Mouse (Mus musculus): ENCODE measurements around the gene Ibtk.
"Not testable (repeated sequence)": the region's sequence is repeated elsewhere in the genome, so short reads cannot be mapped to it uniquely, and the experiment has no call there.

Ibtk gene

DNA sequence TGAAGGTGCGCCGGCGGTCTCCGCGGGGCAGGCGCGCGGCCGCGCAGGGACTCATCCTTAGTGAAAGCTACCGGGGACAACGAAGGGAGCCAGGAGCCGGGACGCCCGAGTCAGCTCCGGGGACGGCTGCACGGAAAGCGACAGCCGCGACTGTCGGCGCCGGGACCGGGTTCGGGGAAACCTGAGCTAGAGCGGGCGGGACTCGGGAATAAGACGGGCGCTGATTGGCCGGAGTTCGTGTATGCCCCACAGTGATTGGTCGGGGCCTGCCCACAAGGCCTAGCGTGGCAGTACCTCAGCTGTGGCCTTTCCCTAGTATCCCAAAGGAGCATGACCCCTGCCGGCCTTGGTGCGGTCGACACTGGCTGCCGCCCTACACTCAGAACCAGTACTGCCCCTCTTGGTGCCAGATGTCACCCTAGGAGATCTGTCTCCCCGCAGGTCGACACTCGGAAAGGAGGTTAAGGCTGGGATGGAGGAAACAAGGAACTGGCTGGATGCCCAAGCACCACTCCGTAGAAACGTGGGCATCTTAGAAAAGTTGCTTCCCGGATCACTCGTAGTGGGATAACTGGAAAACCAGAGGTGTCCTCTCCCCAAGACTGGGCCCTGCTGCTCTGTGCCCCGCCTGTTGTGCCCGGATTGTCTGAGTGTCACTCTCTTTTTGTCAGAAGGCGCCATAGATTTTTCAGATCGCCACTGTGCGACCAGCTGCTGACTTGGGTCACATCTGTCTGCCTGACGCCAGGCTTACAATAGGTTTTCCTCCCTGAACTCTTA is at the start of gene Ibtk:
Gene Ibtk, minus strand, starts transcription at position 193 of the 780 bp plus-strand sequence.
- peak; percentile 98 for DNase-seq (ENCODE audit: low spot score)

DNA sequence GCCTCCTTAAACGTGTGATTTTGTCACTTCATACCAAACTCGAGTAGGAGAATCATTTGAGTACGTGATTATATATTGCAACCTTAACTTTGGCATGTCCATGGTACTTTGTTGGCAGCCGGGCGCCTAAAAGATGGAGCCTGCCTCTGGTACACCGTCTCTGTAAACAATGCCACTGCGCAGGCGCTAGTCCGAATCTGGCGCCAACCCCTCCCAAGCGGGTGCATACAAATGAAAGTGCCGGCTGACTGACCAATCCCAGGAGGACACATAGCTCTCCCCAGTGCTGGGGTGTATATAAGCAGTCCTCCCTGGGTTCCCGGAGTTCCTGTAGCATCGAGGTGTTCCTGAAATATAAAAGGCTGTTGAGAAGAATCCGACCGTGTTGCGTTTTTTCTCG is 42.4 kb upstream of the Ibtk start:
- not testable (repeated sequence) for DNase-seq (ENCODE audit: low spot score)

DNA sequence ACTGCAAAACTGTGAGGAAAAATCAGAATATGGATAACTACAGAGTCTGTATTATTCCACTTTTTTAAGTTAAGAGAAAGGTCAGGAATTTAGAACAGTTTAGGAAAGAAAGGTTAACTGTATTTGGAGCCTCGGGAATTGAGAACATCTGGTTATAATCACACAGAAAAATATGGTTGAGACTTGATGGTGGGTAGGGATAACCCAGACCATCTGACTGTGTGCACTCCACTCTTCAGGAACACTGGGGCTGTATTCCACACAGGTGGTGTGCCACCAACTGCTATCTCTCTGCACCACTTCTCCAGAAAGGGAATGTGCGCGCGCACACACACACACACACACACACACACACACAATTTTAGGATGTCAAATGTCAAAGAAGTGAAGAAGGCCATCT is 31.1 kb upstream of the Ibtk start:
- DNase-seq (ENCODE audit: low spot score): no peak

DNA sequence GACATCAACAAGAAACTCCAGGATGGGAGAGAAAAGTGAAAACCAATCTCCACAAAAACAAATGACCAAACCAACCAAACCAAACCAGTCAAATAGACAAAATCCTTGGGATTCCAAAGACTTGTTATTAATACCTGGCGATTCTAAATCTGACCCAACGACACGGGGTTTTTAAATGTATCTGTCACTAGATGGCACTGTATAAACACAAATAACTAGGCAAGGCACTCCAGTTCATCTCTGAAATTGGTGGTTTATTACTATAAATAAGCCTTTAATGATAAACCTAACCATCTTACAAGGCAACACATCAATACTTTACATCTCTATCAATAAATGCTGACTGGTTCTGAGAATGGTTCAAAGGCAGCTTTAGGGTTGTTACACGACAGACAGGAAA is 30.3 kb upstream of the Ibtk start:
- DNase-seq (ENCODE audit: low spot score): peak; percentile 81

DNA sequence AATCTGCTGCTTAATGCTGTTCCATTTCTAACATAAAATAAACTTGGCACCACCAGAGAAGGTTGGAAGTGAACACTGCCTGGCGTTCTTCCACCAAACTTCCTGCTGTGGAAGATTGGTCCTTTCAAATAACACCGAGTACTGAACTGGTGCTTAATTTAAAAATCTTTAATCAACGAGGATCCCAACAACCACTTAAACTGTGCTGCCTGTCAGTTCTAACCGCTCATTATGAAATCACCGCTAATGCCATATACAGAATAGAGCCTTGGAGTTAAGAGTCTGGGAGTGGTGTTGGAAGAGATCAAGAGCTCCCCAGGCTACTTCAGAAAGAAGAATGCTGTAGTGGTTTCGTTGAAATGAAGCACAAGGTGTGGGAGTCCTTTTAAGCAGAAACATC is 28.4 kb upstream of the Ibtk start:
- DNase-seq (ENCODE audit: low spot score): no peak

DNA sequence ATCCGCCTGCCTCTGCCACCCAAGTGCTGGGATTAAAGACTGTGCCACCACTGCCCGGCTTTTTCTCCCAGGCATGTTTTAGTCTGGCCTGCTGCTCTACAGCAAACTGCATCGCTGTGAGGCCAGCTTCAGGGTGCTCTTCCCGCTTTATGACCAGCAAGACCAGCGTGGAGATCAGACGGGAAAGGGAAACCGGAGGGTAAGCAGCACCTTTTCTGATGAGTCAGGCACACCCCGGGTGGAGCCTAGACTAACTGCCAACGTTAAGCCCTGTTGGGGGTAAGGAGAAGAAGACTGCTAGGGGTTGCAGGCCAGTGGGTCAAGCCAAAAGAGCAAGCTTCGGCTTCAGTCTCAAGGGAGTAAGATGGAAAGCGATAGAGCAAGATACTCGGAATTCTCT is 23.1 kb upstream of the Ibtk start:
- DNase-seq (ENCODE audit: low spot score): no peak

DNA sequence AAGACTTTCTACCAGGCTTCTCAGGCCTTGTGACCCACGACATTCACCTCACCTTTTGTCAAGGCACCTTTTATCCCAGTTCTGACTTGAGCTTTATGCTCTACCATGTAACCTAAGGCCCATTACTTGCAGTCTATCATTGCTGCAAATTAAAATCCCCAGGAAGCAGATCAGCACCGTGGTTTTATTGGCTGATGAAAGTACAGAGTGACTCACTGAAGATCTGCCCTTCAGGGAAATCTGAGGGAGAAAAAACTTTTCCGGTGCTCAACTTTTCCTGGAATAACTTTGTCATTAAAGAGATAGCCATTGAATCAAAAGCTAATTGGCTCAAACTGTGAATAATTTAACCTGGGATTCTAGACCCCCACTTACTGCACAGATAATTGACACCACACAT is 22.3 kb upstream of the Ibtk start:
- DNase-seq (ENCODE audit: low spot score): no peak

DNA sequence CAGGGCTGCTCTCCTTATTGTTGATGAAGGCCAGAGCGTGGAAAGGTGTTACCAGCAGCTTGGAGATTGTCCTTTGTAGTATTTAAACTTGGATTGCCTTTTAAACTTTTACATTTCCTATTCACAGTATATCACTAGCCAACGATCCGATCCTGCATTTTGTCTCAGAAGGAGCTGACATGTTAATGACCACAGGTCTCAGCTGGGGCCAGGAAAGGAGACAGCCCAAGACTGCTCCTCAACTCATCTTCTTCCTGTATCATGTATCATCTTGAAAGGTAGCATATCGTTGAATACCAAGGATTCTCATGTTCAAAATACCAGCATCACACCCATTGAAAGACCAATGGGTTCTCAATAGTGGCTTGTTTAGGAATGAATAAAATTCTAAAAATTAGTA is 21.2 kb upstream of the Ibtk start:
- DNase-seq (ENCODE audit: low spot score): no peak

DNA sequence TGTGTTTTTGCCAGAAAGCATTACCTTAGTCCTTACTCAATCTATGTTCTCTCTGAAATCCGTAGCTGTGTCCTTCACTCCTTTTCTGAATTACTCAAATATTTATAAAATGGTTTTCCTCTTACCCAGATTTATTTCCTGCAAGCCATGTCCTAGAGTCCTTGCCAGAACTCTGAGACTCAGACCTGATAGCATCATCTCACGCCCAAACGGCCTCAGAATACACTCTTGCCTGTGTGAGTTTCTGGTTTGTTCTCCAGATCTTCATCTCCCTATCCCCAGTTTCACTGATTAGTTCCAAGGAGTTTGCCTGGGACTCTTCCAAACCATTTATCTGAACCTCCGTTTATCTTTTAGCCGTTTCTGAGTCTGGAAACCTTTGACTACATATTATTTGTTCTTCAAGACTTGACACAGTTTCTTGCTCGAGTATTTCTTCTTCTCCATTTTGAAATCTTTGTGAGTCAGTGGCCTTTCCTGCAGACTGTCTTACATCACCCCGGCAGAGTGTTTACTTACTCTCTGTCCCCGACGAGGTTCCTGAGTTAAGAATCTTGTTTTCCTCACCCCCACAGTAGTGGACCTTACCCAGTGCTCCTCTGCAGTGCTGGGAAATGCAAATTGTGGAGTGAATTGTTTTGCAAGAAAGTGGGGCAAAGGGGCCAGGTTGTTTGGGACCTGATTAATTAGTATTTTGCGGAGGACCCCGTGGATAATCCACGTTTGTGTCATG is 20.1 kb upstream of the Ibtk start:
- no peak for DNase-seq (ENCODE audit: low spot score)

DNA sequence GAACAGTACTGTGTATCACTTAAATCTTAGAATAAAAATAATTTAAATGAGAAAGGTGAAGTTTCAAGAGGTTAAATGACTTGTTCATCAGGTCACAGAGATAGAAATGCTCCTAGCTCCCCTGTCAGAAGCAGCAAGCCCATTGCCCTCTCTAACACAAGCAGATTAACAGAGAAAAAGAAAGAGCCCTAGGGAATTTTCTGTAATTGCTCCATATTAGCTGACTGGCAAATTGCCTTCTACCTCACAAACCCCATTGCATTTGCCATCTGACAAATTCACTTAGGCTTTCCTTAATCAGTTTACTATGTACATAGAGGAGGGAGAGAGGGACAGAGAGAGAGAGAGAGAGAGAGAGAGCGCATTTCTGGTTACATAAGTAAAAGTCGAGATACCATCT is 18.1 kb upstream of the Ibtk start:
- DNase-seq (ENCODE audit: low spot score): no peak

DNA sequence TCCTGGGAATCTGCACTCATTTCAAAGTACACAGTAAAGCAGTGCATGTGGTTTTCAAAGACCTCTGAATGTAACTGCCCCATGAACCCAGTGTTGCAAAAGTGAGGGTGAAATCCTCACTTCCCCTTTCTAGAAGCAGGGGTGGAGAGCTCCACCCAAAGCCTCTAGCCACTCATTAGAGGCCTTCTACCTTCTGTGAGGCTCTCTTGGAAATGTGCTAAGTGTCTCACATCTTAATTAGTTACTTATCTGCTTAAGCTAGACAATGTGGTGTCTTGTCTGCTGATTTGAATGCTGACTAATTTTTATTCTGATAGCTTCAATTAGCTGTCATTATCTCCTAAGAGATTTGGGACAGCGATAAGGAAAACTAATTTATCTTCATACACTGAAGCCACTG is 13.3 kb upstream of the Ibtk start:
- no peak for DNase-seq (ENCODE audit: low spot score)

DNA sequence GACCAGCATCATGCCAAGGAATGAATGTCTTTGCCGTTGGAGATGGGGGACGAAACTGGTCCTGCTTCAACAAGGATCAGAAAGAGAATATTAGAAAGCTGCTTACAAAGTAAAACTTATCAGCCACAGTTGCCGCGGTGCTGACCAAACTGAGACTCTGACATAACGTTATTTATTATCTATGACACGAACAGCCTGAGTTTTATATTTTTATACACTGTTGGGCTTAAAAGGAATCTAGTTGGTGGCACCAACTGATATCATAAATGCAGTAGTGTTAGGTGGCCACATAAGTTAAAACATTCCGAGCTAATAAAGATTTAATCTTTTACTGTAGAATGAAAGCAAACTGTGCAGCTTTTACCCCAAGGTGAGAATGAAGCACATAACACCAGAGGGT is 1.7 kb upstream of the Ibtk start:
- no peak for DNase-seq (ENCODE audit: low spot score)

DNA sequence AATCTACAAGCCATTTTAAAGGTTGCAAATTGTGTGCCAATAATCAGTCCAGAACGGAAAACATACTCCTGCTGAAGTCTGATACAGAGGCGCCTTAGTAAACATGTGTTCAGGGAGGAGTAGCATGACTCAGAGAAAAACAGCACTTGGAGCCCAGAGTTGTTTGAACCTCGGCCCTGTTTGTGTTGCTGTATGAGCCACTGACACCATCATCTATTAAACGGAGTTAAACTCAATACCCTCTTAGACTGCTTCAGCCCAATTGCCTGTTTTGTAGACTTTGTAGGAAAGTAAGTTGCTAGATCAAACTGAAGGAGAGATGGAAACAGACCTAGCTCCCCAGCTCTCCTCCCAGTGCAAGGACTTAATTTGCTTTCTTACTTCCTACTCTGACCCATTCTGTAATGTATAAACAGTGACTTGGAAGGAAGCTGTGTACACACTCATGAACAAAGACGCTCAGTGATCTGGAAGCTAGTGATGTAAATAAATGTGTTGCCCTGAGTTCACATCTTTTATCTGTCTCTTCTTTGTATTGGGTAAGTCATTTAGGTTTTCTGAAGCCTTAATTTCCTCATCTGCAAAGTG is 882 bp upstream of the Ibtk start:
- no peak for DNase-seq (ENCODE audit: low spot score)

DNA sequence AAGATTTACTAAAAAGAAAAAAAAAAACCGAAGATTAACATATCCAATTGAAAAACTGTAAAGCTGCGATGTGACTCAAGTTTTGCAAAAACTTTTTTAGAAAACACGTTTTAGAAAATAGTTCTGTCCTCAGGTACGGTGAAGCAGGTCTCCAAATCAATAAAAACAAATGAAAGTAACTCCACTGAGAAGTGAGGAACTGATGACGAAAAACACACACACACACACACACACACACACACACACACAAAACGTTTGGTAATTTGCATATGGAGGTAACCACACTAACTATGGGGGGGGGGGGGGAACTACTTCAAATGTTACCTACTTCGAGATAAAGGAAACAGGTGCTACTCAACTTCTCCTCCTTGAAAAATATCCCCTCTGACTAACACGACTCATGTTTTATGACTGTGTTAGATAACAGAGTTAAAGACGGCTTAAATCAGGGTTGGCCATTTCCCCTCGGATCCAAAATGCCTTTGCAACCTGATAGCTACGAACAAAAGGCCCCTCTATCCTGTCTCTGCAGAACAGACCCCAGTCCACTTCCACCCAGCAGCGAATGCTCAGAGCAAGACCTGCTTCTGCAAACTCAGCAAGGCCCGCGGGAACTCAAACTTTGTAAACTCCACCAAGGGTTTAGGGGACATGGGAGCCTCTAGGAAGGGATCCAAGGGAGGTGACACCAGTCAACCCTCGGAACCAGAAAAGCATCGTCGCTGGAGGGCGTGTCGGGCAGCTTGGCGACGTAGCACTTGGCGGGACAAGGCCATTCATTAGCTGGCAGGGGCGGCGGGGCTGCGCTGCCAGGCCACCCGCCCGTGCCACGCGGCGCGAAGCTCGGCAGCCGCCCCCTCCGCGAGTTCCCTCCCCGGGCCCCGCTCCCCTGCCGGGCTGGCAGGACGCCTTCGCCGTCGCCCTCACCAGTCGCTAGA is 661 bp downstream of the Ibtk start:
- DNase-seq (ENCODE audit: low spot score): peak; percentile 80

DNA sequence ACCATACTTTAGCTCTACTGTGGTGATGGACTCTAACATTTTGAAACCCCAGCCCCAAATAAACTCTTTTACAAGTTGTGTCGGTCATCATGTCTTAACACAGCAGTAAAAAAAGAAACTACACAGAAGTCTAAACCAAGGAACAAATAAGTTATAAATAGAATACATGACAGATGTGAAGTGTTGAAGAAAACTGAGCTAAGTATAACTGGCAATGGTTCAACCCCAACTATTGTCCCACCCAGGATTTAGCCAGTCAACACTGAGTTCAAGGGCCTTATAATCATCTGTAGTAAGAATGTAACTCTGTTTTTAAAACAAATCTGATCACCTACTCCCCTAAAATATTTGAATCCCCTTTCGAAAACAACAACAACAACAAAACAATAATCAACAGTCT is 3.6 kb downstream of the Ibtk start:
- DNase-seq (ENCODE audit: low spot score): no peak

DNA sequence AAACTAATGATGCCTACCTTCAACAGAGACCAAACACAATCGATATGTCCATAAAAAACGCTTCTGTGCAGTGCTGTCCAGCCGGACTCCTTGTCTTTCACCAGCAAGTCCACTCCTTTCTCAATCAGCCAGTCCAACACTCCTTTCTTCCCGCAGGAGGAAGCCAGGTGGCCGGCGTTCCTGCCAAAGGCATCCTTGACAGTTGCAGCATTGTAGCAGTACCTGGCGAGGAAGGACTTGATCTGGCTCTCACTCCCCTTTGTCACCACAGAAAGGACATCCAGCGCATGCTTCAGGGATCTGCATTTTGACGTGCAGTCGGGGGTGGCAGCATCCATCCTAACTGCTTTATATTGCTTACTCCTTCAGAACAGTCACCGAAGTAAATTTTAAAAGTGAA is 5.8 kb downstream of the Ibtk start:
- DNase-seq (ENCODE audit: low spot score): no peak

DNA sequence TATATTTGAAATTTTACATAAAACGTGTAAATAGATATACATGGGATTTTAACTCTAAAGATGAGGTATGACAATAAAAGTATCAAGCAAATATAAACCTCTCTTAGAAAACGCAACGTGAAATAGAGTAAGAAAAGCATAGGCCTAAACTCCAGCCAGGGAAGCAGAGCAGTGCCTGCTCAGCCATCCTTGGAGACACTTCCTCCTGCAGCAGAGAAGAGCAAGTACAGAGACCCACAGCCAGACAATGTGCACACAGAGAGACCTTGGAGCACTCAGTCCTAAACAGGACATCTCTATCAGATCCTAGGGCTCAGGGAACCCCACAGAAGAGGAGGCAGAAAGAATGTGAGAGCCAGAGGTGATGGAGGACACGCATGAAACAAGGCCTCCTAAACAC is 7.0 kb downstream of the Ibtk start:
- no peak for DNase-seq (ENCODE audit: low spot score)

DNA sequence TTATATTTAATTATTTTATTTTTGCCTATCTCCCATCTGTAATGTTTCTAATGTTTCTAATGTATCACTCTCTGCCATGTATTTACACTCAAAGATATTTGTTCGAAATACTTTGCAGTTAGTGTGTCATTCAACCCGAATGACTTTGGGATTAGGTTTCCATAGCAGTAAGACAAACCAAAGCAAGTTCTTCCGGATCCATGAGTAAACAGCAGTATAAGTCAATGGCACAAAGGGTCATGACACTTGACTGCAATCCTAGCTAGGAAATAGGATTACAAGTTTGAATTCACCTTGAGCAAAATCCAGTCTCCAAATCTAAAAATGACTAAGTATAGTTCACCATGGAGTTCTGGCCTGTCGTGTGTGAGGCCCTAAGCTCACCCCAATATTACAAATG is 9.9 kb downstream of the Ibtk start:
- DNase-seq (ENCODE audit: low spot score): no peak

DNA sequence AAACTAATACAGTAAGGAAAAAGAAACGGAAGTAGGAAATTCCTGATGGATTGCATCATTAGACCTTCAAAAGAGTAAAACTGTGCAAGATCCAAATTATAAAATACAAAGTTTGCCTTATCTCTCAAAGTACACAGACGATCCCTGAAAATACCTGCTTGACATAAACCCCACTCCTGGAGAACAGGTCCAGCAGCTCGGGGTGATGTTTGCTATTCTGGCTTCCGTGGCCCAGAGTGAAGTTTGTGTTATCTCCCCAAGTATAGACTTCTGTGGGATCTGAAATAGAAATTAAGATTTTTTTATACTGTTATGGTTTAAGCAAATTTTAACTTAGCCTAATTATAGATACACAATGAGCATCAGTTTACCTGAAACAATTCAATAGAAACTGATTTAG is 14.3 kb downstream of the Ibtk start:
- no peak for DNase-seq (ENCODE audit: low spot score)

DNA sequence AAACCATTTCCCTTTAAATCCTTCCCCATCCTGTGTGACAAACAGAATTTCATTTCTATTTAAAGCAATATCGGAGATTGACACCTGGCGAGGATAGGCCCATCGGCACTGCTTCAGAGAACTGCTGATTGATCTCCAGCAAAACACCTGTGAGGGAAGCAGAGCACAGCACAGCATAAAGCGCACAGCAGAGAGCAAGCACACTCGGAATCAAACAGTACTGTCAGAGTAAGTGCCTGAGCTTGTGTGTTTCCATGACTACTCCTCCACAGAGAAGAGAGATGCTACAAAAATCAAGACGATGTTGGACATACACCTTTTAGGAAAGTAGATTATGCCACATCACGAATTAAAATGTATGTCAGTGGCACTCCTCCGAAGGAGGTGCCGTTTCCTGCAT is 25.1 kb downstream of the Ibtk start:
- DNase-seq (ENCODE audit: low spot score): no peak

DNA sequence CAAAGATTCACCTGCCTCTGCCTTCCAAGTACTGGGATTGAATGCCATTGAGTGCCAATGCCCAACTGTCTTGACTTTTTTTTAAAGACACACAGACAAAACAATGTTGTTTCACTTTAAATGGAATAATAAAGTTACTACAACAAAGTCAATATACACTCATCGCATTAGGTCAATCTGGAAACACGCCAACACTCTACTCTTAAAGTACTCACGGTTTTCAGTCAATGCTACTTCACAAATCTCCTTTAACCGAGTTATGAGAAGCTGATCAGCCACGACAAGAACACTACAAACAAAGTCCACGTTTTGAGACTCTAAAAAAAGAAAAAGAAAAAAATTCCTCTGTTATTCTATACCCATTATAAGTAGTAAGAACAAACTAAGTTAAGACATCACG is 31.8 kb downstream of the Ibtk start:
- DNase-seq (ENCODE audit: low spot score): no peak

DNA sequence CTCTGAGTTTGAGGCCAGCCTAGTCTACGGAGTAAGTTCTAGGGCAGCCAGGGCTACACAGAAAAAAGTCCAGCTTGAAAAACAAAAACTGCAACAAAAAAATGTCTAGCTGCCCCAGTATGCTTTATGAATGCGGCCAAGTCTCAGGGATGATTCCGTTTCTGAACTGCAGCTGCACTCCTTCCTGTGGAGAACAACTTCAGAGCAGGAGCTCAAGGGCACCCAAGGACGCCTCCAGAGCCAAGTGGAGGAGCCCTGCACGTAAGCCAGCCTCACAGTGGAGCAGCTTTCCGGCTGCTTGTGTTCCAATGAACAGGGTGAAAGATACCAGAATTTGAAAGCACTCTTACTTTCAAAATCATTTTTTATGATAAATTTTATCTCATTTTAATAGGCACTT is 41.8 kb downstream of the Ibtk start:
- no peak for DNase-seq (ENCODE audit: low spot score)

Measured in retina, embryonic 14.5 days (tissue).